Mouse (Mus musculus): ENCODE results near the gene Gab2. TPM values are rescaled to one million over a fixed set of nuclear protein-coding genes. Genes with fewer than 3 reads are reported as not detected.

Gene Gab2
- total RNA-seq, 4 experiments from 2014 or later = 14.2 to 18.4 (median 16.7) TPM

- no peak for DNase-seq (ENCODE audit: low spot score in 2 of 2)
Measured at GRCm38 (mm10) chr7:97344655-97345054, 263.3 kb downstream of the Gab2 start.

GRCm38 (mm10) chr7:97345229-97345871 is 264.0 kb downstream of the Gab2 start:
- DNase-seq (ENCODE audit: low spot score in 2 of 2) = peak; percentile 81 to 83

DNA sequence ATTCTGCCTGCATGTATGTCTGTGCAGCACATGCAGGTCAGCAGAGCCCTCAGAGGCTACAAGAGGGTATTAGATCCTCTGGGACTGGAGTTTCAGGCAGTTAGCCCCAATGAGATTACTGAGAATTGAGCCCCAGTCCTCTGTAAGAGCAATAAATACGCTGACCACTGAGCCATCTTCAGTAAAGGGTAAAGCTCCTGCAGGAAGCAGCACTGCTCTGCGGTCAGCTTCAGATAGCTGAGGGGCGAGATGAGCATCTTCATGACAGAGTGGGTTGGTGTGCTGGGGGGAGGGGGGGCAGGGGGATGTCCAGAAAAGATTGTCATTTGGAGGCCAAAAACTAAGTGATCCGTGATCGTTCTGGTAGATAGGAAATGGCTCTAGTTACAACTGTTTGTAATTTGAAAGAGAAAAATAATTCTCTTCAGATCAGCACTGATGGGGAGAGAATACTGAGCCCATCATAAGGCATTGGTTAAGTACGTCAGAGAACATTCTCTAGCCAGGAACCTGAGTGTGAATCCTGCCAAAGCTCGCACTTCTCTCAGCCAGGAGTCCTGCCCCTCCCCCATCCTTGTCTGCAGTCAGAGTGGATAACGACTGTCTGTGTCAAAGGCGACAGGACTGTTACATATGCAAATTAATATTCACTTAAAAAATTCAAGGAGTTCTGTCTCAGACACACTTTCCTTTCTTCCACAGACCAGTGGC is 264.9 kb downstream of the Gab2 start:
- DNase-seq (ENCODE audit: low spot score in 2 of 2) = peak in 1 of 2 experiments; percentile 5

DNA sequence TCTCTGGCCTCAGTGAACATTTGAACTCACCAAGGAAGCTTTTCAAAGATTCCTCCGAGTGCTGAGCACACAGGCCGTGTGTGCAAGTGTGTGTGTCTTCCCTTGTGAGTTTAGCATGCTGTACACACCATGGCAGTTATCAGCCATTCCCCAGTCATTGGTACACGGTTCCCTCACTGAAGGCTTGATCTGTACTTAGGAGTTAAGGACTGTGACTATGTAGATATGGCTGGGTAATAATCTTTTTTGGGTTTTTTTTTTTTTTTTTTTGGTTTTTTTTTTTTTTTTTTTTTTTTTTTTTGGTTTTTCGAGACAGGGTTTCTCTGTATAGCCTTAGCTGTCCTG is 265.4 kb downstream of the Gab2 start:
- peak in 1 of 2 experiments; percentile 1 for DNase-seq (ENCODE audit: low spot score in 2 of 2)

- peak in 1 of 2 experiments; percentile 3 for DNase-seq (ENCODE audit: low spot score in 2 of 2)
Measured at GRCm38 (mm10) chr7:97347464-97347863, 266.1 kb downstream of the Gab2 start.

DNA sequence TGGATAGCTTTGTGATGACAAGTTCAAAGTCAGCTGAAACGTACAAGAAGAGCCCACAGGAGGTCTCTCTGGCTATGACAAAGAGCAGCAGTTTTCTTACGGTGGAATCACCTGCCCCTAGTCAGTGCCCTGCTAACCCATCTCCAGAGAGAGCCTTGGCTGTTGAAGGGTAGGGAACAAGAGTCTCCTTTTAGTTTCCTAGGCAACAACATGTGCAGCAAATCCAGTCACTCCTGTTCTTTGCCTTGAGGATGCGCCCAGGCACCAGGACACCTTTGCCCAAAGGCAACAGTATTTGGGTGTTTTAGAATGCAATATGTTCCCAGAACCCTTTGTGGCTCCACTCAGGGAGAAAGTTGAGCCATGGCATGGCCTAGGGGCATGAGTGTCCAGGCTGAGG is 266.9 kb downstream of the Gab2 start:
- no peak for DNase-seq (ENCODE audit: low spot score in 2 of 2)

DNA sequence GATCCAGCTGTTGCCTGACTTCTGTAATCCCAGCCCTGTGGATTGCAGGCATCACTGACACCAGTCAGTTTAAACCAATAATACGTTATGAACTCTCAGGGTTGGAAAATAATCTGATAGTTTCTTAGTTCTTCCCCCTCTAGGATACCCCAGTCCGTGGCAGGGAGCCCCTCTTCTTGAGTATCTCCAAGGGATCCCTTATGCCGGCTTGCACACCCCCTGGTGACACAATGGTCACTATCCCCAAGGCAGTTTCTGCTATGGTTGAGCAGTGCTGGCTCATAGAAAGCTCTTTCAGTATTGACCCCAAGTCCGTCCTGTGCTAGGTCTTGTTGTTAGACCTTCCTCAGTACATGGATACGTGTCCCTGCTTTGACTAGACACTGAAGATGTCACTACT is 267.4 kb downstream of the Gab2 start:
- DNase-seq (ENCODE audit: low spot score in 2 of 2) = no peak

- no peak for DNase-seq (ENCODE audit: low spot score in 2 of 2)
Measured at GRCm38 (mm10) chr7:97349438-97349837, 268.1 kb downstream of the Gab2 start.

DNA sequence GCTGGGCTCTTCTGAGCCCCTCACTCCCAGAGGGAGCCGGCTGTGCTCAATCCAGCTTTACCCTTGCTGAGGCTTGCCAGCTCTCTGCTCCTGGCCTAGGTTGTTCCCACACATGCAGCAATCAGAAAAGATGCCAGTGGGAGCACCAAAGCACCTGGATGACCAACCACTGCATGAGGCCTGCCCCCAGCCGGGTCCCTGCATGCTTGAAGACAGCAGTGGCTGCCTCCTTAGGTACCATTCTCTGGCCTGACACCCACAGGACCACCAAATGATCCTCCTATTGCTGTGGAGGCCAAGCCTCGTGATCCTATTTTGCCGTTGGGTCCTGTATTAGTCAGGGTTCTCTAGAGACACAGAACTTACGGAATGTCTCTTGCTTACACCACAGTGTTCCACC is 269.5 kb downstream of the Gab2 start:
- no peak for DNase-seq (ENCODE audit: low spot score in 2 of 2)

DNA sequence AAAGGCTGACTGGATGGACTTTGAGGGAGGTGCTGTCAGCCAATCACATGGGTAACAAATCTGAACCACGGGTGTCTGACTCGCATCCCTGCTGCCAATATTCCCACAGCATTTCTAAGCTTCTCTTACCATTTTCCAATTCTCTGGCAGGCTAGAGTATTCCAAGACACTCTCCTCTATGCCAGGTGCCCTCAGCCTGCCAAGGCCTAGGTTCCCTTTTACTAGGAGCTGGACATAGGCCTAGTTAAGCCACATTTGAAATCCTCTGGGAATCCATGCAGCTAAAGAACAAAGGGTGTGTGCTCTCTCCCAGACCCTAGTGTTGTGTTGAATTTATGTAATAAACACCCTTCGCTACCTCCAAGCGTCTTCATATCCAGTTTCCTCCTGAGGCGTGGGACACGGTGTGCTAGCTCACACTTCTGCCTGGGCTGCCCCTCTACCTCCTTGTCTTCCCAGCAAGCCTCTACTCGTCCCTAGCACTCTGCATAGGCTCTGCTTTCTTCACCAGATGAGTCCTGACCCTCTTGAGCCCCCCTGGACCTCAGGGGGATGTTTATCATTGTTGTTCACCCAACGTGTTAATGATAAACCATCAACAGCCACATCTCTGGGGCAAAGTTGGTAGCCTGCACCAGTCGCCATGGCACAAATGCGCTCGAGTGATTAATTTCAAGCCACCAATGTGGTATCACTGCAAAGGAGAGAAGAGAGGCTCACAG is 270.6 kb downstream of the Gab2 start:
- no peak for DNase-seq (ENCODE audit: low spot score in 2 of 2)

GRCm38 (mm10) chr7:97353356-97353755 is 272.0 kb downstream of the Gab2 start:
- DNase-seq (ENCODE audit: low spot score in 2 of 2) = no peak

- no peak for DNase-seq (ENCODE audit: low spot score in 2 of 2)
Measured at GRCm38 (mm10) chr7:97355068-97355841, 273.9 kb downstream of the Gab2 start.

DNA sequence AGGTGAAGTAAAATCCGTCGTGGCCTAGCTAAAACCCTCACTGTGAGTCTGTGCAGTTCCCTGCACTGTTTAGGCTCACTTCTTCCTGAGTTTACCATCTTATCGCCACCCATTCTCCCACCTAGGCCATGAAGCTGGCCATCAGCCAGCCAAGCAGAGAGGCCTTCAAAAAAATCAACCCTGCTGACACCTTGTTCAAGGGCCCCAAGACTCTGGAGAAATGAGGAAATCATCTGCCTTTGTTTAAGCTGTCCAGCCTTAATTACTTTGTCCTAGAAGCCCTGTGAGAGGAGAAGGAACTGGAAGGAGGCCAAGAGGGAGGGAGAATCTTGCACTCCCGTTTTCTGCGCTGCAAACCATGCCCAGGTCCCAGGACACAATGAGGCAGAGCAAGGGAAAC is 274.9 kb downstream of the Gab2 start:
- DNase-seq (ENCODE audit: low spot score in 2 of 2) = no peak

- peak; percentile 38 to 54 for DNase-seq (ENCODE audit: low spot score in 2 of 2)
Measured at GRCm38 (mm10) chr7:97356875-97357276, 275.5 kb downstream of the Gab2 start.

DNA sequence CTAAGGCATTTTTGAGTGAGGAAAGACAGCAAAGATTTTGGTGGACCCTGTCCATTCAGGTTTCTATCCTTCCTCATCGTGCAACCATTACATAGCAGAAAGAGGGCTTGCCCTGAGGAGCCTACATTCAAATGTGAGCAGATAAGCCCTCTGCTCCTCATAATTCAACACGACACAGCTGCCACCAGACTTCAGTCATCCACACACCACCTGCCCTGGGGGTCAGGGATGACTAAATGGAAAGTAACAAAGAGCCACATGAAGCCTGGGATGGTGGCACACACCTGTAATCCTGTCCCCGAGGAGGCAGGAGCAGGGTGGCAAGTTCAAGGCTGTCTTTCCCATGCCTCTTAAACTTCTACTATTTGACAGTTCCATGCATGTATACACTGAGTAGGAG is 276.5 kb downstream of the Gab2 start:
- no peak for DNase-seq (ENCODE audit: low spot score in 2 of 2)

DNA sequence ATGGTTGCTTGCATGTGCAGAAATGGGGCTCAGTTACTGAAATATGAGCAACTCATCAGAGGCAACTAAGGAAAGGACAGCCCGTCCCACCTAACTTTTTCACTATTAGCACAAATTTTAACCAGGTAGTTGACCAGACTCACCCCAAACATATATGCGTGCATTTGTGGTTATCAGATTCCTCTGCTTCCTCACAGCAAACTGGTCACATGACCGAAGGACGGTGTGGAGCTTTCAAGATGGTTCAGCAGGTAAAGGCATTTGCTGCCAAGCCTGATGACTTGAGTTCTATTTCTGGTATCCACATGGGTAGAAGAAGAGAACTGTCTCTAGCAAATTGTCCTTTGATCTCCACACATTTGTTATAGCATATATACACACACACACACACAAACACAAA is 277.0 kb downstream of the Gab2 start:
- DNase-seq (ENCODE audit: low spot score in 2 of 2) = no peak

Other genes with a start within 250 kb of the Gab2 start
- 10 to 100 TPM; 19.2 to 20.1 (median 19.7) TPM for gene Nars2, start 130.1 kb upstream of the Gab2 start, total RNA-seq (2022)

All from layer of hippocampus, adult 8-10 months (tissue).